Mouse (Mus musculus) heart, adult 2 months (tissue): ENCODE measurements around the gene Stox2.

Experiments
- CTCF ChIP-seq: fragments of 200-600 bp; IDR thresholded peaks from 2 replicates; pipeline ENCODE4 v1.8.1; 2022; ENCODE audit warnings: antibody characterized with exemption, mild to moderate bottlenecking, moderate library complexity
- EP300 ChIP-seq: fragments of 200-500 bp; IDR thresholded peaks from 2 replicates; pipeline ENCODE4 v1.6.1; 2011; ENCODE audit warnings: low read depth, low read length, control low read depth; ENCODE audit not compliant: insufficient read depth
- POLR2A ChIP-seq: fragments of 200-500 bp; IDR thresholded peaks from 2 replicates; pipeline ENCODE4 v1.6.1; 2011; ENCODE audit warnings: mild to moderate bottlenecking, low read depth, low read length, control low read depth; ENCODE audit not compliant: insufficient read depth

GRCm38 (mm10) chr8:47136047-47136446, 310.1 kb downstream of the Stox2 start:
- TF ChIP-seq EP300 (no peak), CTCF (no peak), POLR2A (no peak)
